Mouse (Mus musculus) heart, postnatal 36 days (tissue): ENCODE measurements at regions not wholly inside any gene's neighbourhood (a gene's known extent, or its start where the extent isn't known, plus 50 kb on each side); places are given as distances from the start of the nearest gene placed in this dataset.

Source experiments
- DNase-seq, 2 experiments: peaks; one replicate each; pipeline ENCODE4 v3.0.0; 2021 to 2022
- intact Hi-C: fragments of 180-260 bp; cut with DNase I; formaldehyde crosslinking; loops from one replicate; pipeline ENCODE4 v1.15.1; 2025

- intact Hi-C loops = loop anchor here (1.0 to 10.0 kb wide), 3 partner anchors 256 to 1214 kb away; no protein-coding TSS in a partner anchor
- no peak for DNase-seq
These were observed 362.0 kb upstream of the Chd6 start for GRCm38 (mm10) chr2:161470844-161471243.

GRCm38 (mm10) chr2:161470025-161470424 lies 361.1 kb upstream of the Chd6 start:
- no peak for DNase-seq
- intact Hi-C loops = loop anchor here (1.0 to 10.0 kb wide), 3 partner anchors 255 to 1215 kb away; no protein-coding TSS in a partner anchor

DNA sequence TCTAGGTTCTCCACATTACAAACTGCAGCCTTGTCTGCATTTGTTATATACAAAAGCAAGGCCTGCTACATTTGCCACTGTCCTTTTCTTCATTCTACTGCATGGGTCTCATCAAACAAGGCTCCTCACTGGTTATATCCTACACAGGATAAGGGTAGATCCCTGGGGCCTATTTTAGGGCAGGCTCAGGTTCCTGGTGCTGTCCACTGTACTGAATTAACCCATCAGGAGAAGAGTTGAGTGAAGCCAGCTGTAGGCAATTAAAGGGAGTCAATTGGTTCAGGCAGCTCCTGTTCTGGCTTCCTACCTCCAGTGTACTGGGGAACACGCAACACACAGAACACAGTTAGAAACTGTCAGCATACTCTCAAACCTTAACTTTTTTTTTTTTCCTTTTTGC lies 358.2 kb upstream of the Chd6 start:
- intact Hi-C loops = no loop called here
- DNase-seq = no peak

DNA sequence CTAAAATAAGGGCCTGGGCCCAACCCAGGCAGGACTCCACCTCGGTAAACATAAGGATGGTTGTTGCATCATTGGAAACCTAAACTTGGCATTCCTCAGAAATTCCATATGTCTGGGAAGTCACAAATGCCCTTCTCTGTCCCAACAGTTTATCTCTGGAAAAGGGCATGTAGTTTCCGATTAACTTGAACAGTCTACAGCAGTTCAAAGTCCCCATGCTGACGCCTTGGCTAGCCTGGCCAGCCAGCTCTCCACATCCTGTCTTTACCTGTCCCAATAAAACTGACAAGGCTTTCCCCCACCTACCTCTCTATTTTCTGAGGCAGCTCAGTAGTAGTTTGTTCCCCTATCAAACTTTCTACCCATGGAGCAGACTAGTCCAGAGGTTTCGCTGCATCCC lies 351.7 kb upstream of the Chd6 start:
- intact Hi-C loops = no loop called here

GRCm38 (mm10) chr2:161454466-161454865 lies 345.6 kb upstream of the Chd6 start:
- intact Hi-C loops = no loop called here
- DNase-seq = no peak

More for the DNA sequence above, 351.7 kb upstream of the Chd6 start:
- no peak for DNase-seq

GRCm38 (mm10) chr2:161433816-161434215 lies 324.9 kb upstream of the Chd6 start:
- DNase-seq = no peak
- intact Hi-C loops = no loop called here

GRCm38 (mm10) chr2:161429294-161429693 lies 320.4 kb upstream of the Chd6 start:
- no peak for DNase-seq
- intact Hi-C loops = no loop called here

- DNase-seq = no peak
- intact Hi-C loops = no loop called here
These were observed 316.7 kb upstream of the Chd6 start for GRCm38 (mm10) chr2:161425587-161425986.

DNA sequence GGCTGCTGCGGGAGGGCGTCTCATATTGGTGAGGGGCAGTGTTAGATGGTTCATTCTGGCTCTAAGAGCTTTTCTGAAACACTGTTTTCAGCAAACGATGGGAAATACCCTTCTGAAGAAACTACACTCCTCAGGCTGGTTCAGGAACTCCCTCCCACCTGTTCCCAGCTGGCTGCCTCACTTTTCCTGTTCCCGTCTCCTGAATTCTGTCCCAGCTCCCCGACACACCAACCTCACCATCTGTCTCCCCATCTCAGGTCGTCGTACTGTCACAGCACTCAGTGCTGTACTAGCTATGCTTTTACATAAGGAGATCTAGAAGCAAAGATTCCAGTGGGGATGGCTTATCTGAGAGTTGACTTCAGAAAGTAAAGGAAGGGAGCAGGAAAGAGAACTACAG lies 309.2 kb upstream of the Chd6 start:
- intact Hi-C loops = no loop called here

GRCm38 (mm10) chr2:161416218-161416927 lies 307.5 kb upstream of the Chd6 start:
- intact Hi-C loops = no loop called here
- DNase-seq = no peak

More for the DNA sequence above, 309.2 kb upstream of the Chd6 start:
- DNase-seq = no peak

DNA sequence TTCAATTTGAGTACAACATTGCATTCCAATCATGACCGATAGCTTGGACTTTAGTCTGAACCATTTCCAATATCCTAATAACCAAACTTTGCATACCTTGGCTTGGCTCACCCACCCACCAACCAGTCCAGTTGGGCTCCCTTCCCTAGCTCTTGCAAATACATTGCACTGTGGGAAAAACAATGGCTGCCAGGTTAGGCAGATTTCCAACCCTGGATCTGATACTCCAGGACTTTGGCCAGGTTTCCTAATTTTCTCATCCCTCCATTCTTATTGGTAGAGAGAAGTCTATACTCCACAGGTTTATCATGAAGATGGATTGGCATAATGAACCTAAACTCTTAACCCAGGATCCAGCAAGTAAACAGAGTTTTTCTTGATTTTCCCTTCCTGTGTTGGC lies 299.4 kb upstream of the Chd6 start:
- no peak for DNase-seq
- intact Hi-C loops = no loop called here

DNA sequence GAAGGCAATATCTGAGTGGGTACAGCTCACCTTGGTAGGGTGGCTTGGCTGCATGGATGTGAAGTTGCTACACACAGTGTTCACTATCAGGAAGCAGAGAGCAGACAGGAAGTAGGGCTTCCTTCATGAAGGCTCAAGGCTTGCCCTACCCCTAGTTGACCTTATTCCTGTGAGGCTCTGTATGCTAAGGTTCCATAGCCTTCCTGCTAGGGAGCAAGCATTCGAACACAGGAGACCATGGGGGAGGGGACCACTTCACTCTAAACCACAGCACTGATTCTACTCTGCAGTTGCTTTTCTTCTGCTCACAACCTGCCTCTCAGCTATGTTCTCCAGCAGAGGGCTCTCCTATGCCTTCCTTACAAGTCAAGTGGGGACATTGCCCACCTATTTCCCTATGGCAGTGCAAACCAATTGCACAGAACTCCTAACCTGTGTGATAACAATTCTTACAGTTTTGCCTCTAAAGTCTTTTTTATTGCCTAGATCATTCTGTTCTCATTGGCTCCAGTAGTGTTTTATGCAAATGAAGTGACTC lies 297.0 kb upstream of the Chd6 start:
- intact Hi-C loops = no loop called here
- no peak for DNase-seq

DNA sequence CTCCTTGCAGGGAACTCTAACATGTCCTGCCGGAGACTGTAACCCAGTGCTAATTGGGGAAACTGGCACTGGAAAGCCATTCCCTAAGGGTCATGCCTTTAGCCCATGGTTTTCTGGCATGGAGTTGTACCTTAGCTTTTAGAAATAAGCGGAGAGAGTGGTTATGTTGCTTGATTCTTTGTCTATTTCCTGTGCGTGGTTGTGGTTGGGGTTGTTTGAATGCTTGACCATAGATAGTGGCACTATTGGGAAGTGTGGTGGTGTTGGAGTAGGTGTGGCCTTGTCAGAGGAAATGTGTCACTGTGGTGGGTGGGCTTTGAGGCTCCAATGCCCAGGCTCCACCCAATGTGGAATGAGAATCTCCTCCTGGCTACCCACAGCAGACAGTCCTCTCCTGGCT lies 289.2 kb upstream of the Chd6 start:
- DNase-seq = no peak
- intact Hi-C loops = no loop called here

- intact Hi-C loops = no loop called here
- DNase-seq = no peak
These were observed 282.2 kb upstream of the Chd6 start for GRCm38 (mm10) chr2:161390954-161391690.

DNA sequence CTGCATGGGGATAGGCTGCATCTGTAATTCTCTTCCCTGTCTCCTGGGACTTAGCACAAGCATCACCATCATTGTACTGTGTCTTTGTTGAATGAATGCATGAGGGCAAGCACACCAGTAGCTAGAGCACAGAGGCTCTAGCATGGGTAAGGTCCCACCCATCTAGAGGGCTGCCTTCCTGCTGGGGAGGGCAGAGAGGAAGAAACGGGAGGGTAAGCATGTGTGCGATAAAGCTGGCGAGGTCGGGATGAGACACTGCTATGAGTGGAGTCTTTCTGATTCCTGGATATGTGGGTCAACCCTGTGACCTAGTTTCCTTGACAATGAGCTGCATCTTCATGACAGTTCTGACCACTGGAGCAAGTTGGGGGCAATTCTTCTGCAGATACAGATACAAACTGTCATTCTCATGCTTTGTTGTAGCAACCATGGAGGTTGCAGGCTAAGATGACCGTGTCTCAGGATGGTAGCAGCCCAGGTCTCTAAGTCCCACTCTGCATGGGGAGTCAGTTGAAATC lies 280.5 kb upstream of the Chd6 start:
- intact Hi-C loops = no loop called here
- DNase-seq = no peak

GRCm38 (mm10) chr2:161387054-161387453 lies 278.2 kb upstream of the Chd6 start:
- intact Hi-C loops = no loop called here
- DNase-seq = no peak

DNA sequence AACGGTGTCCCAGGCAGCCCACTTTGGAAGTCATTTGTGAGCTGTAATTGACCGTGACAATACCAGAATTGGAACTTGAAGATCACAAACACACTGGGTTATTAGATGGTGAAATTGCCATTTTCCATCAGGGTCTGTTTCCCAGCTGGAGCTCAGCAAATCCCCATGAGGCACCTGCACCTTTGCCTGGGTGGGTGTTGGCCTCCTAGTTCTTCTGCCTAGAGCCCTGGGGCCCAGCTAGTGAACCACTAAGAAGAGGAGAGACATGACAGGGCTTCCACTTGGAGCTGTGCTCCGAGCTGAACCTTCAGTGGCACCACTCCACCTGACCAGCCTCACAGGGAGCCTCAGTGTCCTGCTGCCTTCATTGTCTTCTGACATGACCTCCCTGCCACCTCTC lies 273.5 kb upstream of the Chd6 start:
- intact Hi-C loops = no loop called here
- DNase-seq = no peak

DNA sequence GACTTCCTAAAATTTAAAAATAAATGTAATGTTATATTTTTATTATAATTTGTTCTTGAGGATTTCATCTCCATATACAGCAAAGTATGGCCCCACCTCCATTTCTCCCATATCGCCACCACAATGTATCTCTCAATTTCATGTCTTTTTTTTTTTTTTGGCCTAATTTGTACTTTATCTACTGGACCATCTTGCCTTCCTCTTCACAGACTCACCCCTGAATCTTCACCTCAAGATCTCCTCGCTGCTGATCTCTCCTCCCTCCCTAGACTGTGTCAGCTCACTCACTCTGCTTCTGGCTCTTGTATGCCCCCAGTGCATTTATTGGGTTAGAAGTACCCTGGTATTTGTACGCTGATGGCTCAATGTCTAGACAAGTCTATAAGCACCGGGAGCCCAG lies 269.4 kb upstream of the Chd6 start:
- intact Hi-C loops = no loop called here

GRCm38 (mm10) chr2:161362325-161362724 lies 253.4 kb upstream of the Chd6 start:
- intact Hi-C loops = no loop called here
- DNase-seq = no peak

More for the DNA sequence above, 269.4 kb upstream of the Chd6 start:
- DNase-seq = no peak

DNA sequence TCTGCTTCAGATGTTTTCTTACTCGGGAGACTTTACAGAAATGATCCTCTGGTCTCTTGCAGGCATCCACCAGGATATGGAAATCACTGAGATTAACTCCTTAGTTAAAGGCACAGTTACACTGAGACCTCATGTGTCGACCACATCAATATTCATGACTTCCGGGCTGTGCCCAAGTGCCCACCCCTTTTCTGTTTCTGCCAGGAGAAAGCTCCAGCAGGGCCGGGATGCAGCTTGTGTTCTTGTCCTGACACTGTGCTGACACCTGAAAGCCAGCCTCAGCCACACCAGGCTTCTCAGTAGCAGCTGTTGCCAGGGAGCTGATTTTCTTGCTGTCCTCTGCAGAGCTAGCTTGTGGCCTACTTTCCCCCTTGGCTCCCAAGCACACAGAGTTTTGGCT lies 240.2 kb upstream of the Chd6 start:
- intact Hi-C loops = no loop called here
- no peak for DNase-seq

DNA sequence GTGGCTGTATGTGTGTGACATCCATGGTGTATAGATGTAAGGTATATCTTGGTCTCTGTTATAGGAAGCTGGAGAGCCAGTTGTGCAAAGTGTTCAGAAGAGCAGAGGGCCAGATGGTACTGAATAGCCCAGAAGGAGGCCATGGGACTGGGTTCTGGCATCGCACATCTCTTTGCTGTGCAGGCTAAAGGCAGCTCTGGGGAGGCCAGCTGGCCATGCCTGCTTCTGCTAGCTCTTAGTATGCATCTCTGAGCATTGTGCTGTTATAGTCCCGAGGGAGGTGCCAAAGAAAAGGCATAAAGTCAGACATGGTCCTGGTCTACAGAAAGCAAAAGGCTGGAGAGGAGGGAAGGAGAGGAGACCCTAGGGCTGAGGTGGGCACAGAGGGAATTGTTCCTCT lies 235.1 kb upstream of the Chd6 start:
- DNase-seq = no peak
- intact Hi-C loops = no loop called here

DNA sequence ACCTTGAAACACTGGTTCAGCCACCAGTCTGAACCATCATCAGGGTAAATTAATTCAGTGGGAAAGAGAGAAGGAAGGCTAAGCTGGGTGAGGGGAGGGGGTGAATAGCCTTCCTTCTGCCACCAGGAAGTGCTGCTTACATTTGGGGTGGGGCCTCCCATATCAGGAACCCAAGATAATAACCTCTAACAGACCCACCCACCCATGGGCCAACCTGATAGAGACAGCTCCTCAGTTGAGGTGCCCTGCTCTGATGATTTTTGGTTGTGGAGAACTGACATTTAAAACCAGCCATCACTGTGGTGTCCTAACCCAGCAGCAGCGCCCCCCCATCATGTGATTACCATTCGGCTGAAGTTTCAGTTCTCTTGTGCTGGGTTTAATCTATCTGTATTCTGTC lies 233.8 kb upstream of the Chd6 start:
- no peak for DNase-seq
- intact Hi-C loops = no loop called here
